Mouse (Mus musculus) ovary, postnatal 10 days (tissue): ENCODE data around the gene Efhb.

Experiments
- DNase-seq: peaks from one replicate; pipeline ENCODE4 v3.0.0; 2022; ENCODE audit warnings: low spot score

The Efhb gene

DNA sequence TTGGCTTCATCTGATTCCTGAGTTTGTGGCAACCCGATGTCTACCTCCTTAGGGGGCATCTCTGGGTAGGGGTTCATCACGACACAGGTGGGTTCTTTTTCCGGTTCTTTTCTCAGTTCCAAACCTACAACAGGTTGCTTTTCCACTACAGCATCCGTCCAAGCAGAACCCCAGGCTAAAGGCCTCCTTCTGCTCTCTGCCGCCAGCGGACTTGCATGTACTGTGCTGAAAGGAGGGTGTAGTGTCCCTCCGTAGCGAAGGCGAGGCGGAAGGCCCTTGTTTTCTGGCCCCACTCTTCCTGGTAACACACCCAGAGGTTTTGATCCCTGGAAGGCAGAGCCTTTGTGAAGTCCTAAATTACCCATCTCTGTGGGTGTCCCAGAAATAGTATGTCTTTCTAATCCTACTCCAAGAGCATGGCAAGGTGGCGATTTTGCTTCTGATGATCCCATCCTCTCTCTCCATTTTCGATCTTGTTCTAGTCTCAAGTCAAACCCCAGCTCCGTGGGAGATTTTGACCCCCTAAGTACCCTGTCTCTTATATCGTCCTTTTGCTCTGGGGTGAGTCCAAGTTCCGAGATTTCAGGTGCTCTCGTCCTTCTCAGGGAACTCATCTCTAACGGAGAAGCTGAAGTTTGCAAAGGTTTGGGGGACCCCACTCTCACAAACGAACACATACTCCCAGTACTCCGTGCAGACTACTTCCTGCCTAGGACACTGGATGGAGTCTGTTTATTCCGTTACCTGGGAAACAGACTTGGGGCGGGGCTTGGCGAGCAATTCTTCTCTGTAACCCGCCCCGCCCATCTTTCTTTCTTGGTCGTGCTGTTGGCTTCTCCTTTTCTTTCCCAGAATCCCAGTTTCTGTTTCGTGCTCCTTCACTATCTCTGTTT is at the start of gene Efhb:
Efhb (minus strand) TSS at position 719 of the 893 bp plus-strand sequence.
- DNase-seq, result peak; percentile 67

DNA sequence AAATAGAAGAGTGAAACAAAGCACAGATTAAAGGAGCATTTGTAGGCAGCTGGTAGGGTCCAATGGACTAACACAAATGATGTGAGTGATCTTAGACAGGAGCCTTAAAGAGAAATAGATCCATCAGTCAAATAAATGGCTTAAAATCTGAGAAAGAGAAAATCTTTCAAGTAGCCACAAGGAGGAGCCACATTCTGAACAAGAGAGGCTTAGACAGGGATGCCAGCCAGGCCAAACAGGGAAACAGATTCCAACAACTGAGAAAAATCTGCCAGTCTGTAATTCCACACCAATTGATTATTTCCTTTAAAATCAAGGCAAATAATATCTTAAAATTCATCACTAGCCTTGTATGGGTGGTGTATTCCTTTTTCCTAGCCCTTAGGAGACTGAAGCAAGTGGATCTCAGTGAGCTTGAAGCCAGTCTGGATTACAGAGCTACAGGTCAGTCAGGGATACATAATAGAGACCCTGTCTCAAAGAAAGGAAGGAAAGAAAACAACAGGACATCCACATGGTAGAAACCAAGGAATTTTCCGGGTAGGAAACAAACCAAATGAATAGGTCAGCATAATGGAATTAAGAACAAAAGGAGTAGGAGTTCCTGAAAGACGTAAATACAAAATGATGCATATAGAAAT is 49.3 kb upstream of the Efhb start:
- DNase-seq, result no peak

DNA sequence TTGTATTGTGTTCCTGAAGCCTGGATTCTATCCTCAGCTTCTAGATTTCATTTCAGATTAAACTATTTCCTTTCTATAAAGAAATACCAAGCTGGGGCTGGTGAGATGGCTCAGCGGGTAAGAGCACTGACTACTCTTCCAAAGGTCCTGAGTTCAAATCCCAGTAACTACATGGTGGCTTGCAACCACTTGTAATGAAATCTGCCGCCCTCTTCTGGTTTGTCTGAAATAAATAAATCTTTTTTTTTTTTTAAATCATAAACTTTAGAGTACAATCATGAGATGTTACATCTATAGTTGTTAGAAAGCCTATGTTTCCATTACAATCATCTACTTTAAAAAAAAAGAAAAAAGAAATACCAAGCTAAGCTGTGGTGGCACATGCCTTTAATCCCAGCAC is 39.8 kb upstream of the Efhb start:
- DNase-seq, result no peak

DNA sequence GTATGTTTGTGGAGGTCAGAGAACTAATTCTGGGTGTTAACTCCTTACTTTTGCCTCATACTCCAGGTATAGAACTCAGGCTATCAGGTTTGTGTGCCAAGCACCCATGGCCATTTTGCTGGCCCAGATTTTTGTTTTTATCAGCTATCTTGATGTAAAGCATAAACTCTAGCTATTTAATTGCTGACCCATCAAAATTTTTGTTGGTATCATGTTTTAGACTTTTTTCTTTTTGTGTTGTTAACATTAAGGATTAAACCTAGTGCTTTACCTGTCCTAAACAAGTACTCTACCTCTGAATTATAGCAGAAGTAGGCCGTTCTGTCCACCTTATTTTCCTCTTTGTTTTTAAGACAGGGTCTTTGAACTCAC is 25.9 kb upstream of the Efhb start:
- DNase-seq, result no peak

DNA sequence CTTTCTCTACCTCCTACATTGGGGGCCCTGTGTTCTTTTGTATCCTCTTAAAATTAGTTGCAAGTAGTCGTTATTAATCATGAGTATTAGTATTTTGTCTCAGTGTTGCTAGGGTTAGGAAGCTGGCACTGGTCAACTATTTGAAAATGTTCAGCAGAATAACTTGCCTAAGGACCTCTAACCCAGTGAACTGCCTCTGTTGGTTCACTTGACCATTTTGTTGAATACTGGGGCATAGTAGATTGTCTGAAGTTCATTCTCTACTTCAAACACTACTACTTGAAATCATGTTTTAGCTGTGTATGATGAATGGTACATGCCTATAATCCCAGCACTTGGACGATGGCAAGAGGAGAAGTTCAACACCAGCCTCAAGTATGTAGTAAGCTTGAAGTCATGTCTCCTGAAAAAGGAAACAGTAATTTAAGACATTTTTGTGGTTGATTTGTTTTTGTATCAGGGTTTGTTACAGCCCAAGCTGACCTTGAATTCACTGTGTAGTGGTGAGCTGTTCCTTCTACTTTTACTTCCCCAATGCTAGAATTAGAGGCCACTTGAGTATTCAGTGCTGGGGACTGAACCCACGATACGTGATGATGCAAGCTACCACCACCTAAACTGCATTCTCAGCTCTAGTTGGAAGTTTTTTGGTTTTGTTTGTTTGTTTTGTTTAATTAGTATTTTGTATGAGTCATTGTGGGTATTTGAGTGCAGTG is 25.3 kb upstream of the Efhb start:
- no peak for DNase-seq

DNA sequence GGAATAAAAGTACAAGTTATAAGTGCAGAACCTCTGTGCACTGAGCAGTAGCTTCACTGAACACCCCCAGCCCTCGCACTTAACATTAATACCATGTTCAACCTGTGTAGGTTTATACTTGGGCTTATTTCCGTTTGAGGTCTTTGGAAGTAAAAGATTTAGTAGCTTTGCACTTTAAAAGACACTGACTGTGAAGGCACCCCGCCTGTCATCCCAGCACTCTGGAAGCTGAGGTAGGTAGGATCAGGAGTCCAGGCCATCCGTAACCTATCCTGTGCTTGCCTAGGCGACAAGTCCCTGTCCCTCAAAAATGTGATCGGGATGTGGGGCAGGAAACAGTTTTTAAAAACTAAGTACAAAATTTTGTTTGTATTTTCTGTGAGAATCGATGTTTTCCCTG is 17.3 kb upstream of the Efhb start:
- DNase-seq, result no peak

DNA sequence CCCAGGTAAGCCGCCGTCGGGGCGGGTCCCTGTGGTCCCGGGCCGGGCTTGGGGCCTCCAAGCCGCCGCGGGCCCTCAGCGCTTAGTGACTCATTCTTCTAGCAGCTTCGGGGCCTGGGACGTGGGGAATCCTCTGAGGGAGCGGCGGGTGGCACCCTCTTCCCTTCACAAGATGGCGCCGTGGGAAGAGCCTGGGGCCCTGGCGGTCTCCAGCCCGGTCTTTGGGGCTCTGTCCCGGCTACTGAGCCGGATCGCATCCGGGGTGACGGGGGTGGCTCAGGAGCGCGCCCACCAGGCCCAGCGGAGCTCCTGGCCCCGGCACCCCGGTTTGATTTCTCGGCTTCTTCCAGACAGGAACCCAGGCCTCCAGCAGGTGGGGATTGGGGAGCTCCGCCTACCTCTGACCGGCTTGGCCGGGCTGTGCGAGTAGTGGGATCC is 16.5 kb upstream of the Efhb start:
- DNase-seq, result no peak

DNA sequence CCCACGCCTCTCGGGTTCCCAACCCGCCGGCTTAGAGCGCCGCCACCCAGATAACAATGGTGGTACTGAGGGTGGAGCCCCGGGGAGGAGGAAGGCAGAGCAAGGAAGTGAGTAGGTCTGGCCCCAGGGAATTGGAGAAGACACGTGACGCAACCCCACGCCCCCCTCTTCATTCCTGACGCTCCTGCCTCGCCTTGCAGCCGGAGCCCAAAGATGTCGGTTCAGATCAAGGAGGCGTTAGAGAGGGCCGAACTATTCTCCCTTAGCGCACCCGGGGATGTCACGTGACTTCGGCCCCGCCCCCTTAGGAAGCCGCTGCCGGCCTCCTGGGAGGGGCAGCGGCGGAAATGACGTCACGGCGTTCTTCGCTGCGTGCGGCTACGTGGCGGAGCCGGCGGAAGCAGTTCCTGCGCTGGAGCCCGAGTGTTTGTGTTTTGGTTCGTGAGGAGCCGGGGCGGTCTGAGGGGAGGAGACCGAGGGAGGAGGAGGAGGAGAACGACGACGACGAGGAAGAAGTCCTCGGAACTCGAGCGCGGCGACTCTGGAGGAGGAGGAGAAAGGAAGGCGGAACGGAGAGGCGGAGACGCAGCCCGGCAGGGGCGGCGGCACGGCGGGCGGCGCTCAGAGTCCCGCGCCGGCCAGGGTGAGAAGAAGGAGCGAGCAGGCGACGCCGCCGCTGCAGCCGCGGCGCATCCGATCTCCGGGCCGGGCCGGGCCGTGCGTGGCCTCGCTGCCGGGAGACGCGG is 15.9 kb upstream of the Efhb start, which contains the start of gene Rab5a:
Rab5a (plus strand) TSS at position 377 of the 746 bp plus-strand sequence.
- DNase-seq, result peak; percentile 96

DNA sequence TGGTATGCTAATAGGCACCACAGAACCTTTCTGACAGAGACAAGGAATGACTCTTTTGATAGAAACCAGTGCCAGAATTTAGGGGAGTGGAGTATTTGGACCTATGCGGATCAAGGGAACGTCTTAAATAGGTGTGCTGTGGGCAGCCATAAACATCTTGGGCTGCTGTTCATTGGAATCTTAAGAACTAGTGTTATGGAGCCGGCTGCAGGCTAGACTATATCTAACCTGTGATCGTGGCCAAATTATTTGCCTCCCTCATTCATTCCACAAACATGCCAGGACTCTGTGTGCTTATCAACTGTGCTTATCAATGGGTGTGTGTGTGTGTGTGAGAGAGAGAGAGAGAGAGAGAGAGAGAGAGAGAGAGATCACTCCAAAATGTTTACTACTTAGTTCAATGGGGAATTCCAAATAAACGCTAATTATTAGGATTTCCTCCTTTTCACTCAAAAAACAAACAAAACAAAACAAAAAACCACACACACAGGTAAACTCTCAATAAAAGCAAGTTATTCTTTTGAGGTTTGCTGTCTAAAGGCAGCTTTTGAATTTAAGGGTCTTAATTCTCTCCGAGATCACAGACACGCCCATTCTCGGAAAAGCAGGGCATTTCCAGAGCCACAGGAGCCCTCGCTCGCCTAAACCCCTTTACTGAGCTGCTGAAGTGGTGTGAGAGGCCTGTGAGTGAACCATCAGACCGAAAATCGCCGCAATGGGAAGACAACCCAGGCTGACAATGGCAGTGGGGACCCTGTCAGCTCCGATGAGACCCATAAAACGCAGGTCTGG is 15.1 kb upstream of the Efhb start:
- no peak for DNase-seq

DNA sequence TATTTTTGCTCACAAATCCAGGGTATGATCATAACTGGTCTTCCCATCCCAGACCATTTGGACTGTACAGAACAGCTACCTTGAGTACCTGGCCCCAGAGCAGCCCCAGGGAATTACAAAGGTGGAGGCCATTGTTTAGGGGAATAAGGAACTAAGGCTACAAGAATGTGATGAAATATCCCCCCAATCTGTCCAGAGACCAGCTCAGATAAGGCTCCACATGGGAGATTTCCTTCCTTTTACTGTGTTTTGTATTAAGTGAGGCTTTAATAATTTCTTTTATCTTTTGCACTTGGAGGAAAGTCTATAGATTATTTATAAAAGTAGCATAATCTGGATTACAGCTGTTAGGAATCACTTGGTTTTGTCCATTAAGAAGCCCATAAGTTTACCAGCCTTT is 5.6 kb upstream of the Efhb start:
- no peak for DNase-seq

DNA sequence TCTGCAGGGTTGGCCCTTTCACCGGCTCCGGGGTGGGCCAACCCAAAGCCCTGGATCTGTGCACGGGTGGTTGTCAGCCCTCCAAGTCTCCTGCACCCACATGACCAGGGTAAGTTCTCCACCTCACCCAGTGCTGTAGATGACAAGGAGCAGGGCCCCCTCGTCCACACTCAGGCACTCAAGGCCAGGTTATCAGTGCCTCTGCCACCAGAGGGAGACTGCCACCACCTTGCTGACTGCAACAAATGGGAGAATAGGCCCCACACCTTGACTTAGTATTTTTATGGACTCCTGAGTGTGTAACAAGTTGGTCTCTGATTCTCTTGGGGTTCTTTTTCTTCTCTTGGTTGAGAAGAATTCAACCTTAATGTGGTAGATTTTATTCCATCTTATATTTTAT is 2.4 kb upstream of the Efhb start:
- no peak for DNase-seq

DNA sequence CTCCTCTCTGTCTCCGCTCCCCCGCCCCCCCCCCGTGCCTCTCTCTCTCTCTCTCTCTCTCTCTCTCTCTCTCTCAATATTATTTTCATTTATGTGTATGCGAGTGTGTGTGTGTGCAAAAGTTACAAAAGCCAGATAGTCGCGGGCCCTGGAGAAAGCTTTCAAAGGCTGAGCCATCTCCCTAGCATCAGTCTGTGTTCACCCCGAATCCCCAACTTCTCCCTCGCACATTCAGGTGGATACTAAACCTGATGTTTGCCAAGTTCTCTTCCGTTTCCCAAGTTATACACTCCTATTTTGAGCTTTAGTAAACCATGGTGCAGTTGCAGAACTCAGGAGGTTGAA is 347 bp upstream of the Efhb start:
- DNase-seq, result no peak

DNA sequence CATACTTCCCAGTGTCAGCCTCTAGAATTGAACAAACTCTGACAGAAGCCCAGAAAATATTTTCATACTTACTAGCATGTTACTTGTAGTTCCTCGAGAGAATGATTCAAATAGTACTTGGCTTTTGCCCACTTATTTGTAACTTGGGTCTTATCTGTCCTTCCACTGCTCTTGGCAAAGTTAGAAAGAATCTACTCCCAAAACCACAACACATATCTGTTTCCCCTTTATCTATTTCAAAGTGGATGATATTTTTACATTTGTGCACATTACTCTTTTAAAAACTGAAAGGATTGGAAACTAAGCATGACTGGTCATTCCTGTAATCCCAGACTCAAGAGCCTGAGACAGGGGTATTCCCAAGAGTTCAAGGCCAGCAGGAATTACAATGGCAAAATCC is 6.4 kb downstream of the Efhb start:
- no peak for DNase-seq

DNA sequence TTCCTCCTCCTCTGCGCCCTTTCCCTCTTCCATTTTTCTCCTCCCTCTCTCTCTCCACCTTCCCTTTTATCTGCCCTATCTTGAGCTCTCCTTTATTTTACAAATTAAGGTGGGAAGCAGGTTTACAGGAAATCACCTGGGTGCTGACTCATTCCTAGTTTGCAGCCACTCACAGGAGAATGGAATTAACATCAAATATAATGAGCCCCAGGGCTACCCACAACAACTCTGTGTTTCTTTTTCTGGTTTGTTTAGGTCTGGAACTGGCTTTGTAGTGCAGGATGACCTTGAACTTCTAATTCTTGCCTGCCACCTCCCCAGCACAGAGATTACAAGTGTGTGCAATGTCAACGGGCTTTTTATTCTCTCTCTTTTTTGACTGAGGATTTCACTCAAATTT is 7.0 kb downstream of the Efhb start:
- no peak for DNase-seq

DNA sequence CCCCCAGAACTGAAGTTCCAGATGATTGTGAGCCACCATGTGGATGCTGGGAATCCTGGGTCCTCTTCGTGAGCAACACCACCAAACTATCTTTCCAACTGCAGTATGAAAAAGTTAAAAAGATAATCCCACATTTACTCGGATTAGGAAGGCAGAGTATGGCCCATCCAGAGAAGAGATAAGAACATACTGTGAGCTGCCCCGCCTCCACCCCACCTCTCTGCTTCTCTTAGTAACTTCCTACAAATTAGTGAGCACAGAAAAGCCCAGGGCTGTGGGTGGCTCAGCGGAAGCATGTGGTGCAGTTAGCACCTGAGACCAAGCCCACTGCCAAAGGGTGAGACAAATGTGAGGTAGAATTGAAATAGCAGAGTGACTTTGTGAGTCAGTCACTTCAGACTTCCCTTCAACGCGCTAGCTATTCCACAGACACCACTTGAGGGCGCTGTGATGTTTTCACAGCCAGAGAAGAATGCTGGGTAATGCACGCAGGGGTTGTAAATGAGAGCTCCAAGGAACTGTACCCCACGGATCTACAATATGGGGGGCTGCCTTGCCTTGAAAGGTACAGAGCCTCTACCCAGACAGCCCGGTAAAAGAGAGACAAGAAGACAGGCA is 60.3 kb downstream of the Efhb start:
- DNase-seq, result peak; percentile 10

DNA sequence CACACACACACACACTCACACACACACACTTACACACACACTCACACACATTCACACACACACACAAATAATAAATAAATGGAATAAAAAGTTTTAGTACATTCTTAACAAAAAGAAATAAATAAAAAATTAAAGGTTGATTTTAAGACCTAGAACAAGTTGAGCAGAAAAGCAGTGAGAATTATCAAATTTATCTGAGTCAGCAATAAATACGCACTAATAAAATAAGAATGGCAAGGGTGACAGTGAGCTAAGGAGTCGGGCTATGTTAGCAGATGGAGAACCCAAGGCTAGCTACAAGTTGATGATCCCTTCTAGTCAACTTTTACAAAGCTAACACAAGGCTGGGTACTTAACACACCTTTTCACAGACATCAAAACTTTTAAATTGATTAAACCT is 69.9 kb downstream of the Efhb start:
- no peak for DNase-seq

DNA sequence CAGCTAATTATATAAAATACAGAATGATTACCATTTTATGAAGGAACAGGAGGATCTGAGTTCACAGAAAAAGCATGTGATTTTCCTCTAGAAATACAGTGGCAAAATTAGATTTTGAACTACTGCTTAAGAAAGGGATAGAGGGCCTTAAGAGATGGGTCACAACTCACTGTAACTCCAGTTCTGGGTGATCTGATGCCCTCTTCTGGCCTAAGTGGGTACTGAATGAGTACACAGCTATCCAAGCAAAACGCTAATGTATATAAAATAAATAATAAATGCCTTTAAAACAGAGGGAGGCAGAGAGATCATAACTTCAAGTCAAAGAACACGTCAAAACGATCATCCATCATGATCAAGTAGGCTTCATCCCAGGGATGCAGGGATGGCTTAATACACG is 73.6 kb downstream of the Efhb start:
- no peak for DNase-seq

DNA sequence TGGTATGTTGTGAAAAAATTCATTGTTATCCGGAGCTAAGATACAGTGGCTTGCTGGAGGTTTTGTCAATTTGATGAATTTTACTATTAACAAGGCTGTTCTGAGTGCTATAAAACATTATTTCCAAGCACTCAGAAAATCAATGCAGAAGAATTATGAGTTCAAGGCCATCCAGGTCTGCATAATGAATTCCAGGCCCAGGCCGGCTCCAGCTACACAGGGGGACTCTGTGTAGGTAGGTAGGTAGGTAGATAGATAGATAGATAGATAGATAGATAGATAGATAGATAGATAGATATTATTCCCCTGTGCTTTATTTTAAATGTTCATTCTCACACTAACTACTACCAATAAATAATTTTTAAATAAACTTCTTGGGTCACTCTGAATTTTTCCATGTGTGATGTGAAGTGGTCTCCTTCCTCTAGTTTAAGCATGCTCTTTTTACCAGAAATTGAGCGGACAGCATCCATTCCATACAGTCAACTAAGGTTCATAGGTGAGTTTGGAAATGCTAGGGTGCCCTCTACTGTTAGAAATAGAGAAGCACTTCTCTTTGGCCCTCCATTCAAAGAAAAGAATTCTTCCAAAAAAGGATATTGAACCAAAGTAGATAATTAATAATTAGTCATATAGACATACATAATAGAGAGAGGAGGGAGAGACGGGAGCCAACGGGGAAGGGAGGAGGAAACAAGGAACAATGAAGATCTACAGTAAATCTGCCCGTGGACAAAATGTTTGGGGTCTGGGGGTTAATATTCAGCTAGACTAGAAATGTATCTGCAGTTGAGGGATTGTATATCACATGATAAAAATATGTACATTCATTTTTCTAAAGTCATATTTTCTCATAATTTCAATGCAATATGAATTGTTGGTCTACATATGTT is 75.3 kb downstream of the Efhb start:
- DNase-seq, result no peak

DNA sequence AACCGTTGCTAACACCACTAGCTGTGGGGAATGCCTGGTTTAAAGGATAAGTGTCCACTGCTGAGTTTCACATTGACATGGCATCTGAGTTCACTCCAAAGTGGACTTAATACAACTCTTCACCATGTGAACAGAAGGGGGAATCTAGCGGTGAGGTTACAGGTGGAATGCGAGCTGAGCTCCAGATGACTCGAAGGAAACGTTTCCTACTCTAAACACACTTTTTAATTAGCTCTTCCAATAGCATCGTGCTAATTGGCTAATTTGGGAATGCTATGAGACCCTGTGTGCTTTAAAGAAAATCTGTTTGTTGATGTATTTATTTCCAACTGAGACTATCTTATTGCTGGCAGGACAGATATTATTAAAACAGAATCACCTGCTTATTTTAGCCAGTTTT is 76.3 kb downstream of the Efhb start:
- DNase-seq, result no peak

DNA sequence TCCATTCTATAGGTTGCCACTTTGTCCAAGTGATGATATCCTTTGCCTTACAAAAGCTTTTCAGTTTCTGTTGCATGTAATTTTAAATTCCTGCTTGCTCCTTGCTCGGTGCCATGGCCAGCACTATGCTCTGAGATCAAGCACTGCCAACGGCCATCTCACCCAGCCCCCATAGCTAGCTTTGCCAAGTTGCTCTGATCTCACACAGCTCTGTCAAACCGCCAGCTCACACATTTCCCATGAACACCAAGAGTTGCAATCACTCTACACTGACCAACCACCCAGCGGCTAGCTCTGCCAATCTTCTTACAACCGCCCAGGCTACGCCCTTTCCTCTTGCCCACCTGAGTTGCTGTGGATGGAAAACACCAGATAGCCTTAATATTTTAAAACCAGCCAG is 99.0 kb downstream of the Efhb start:
- DNase-seq, result no peak
